Mouse (Mus musculus) CD4-positive naive resting alpha-beta T cell, adult 57 days (primary cell): ENCODE measurements around the gene Plekha1. TPM values are rescaled to one million over a fixed set of nuclear protein-coding genes. Genes with fewer than 3 reads are reported as not detected.

Experiments
- total RNA-seq: library from RNA; stranded (reverse); gene quantifications from one replicate; pipeline ENCODE4 v1.2.4, GENCODE M21; 2023

Gene Plekha1
- 70.5 TPM for total RNA-seq

DNA sequence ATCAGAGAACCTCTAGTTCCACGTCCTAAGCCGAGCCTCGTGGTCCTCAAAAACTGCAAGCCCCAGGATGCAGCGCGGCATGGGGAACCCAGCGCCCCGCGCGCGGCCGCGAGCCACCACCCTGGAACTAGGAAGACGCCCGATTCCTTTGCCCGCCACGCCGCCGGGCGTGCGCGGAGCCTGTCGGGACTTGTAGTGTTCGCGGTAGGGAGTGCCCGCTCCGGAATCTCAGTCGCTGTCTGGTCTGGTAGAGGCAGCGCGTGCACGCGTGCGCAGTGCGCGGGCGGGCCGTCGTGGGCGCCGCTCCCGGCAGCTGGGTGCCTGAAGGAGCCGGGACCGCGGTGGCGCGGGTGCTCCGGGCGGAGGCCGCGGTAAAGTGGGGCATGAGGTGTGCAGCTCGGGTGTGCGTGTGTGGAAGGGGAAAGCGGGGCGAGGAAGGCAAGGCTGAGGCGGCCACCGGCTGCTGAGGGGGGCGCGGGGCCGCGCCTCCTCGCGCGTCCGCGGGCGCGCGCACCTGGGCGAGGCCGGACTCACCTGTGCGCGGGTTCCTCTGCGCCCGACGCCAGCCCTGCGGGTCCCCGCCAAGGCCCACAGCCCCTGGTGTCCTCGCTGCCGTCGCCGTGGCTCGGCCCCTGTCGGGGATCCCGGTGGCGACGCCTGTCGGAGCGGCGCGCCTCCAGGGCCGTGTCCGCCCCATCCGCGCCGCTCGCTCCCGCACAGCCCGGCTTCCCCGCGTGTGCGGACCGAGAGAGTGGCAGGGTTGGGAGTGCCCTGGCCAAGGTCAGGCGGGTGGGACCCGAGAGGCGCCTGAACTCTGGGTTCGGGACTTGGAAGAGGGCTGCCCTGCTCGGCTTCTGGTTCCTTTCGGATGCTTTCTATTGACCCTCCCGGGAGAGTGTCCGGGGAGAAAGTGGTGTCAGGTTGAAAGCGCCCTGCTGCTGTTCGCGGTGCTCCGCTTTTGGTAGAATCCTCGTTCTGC is at the start of gene Plekha1:
Plekha1 (plus strand) TSS at position 144 of the 979 bp plus-strand sequence.

DNA sequence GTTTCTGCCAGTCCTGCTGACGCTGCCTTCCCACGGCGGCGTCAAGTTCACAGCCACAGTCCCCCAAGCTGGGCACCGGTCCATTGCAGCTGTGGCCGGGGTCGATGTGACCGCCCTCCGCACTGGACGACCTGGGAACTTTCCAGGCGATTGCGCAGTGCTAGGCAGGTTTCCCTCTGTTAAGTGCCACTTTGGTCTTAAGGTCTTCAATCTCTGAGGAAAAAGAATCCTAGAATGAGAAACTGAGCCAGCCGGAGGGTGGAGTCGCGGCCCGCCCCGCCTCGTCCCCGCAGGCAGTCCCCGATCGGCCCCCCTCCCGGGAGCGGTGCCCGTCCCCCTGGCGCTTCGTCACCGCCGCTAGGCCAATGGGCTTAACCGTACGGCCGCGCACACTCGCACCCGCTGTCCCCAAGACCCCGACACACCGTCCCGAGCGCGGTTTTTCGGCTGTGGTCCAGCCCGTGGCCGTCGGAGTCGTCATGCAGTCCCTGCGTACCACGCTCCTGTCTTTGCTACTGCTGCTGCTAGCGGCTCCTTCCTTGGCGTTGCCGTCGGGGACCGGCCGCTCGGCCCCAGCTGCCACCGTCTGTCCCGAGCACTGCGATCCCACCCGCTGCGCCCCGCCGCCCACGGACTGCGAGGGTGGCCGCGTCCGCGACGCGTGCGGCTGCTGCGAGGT is 70.4 kb downstream of the Plekha1 start, which contains the start of gene Htra1:
Htra1 (plus strand) TSS at position 319 of the 679 bp plus-strand sequence.

Other genes starting within 250 kb of the Plekha1 start
- gene Btbd16, start 91.7 kb upstream of the Plekha1 start, total RNA-seq = not detected
- 1.6 TPM for gene Htra1, start 70.4 kb downstream of the Plekha1 start, total RNA-seq
- gene Dmbt1, start 166.3 kb downstream of the Plekha1 start, total RNA-seq = 20.5 TPM